Mouse (Mus musculus) MEL (cell line): ENCODE measurements around the gene Kcnj6. TPM values are rescaled to one million over a fixed set of nuclear protein-coding genes. Genes with fewer than 3 reads are reported as not detected.
A peak's percentile ranks its signal among the peaks of the same experiment; 100 is the strongest.

ENCODE experiments used
- DNase-seq: peaks from one replicate; pipeline ENCODE4 v3.0.0; 2011; ENCODE audit warnings: low read depth, low spot score
- H3K27ac ChIP-seq: 2 replicates; pipeline ENCODE4 v1.5.1; 2012; ENCODE audit warnings: low read depth, mild to moderate bottlenecking, control low read depth, low read length, moderate library complexity; ENCODE audit not compliant: control insufficient read depth
- H3K27me3 ChIP-seq, 2 experiments: fragments of 150-350 bp in 1 of 2; sonication (generic) in 1 of 2; 2 replicates each; pipeline ENCODE4 v1.6.1; 2012; ENCODE audit warnings: low read length in 2 of 2, mild to moderate bottlenecking in 2 of 2, improper control_type of control experiment in 1 of 2, moderate library complexity in 1 of 2; ENCODE audit not compliant: insufficient read depth in 2 of 2, control insufficient read depth in 1 of 2
- H3K36me3 ChIP-seq, 2 experiments: 2 replicates each; pipeline ENCODE4 v1.6.1; 2012 to 2014; ENCODE audit warnings: low read length in 2 of 2, improper control_type of control experiment in 1 of 2, inconsistent platforms in 1 of 2, mild to moderate bottlenecking in 1 of 2; ENCODE audit not compliant: insufficient read depth in 2 of 2, control insufficient read depth in 1 of 2
- H3K4me1 ChIP-seq, 2 experiments: fragments of 150-350 bp in 1 of 2; sonication (generic) in 1 of 2; 2 replicates each; pipeline ENCODE4 v1.6.1; 2012; ENCODE audit warnings: low read length in 2 of 2, improper control_type of control experiment in 1 of 2, mild to moderate bottlenecking in 1 of 2; ENCODE audit not compliant: insufficient read depth in 2 of 2, control insufficient read depth in 1 of 2
- H3K4me3 ChIP-seq, 2 experiments: fragments of 150-350 bp in 1 of 2; sonication (generic) in 1 of 2; 2 replicates each; pipeline ENCODE4 v1.5.1; 2012; ENCODE audit warnings: low read depth in 2 of 2, low read length in 2 of 2, mild to moderate bottlenecking in 2 of 2, moderate library complexity in 2 of 2, control low read depth in 1 of 2, improper control_type of control experiment in 1 of 2; ENCODE audit not compliant: control insufficient read depth in 1 of 2, insufficient read depth in 1 of 2
- H3K79me2 ChIP-seq: 2 replicates; pipeline ENCODE4 v1.6.1; 2012; ENCODE audit warnings: mild to moderate bottlenecking, low read length, moderate library complexity; ENCODE audit not compliant: control insufficient read depth, poor library complexity, insufficient read depth
- H3K9ac ChIP-seq: 2 replicates; pipeline ENCODE4 v1.6.1; 2012; ENCODE audit warnings: low read depth, mild to moderate bottlenecking, control low read depth, low read length, moderate library complexity; ENCODE audit not compliant: control insufficient read depth, poor library complexity, severe bottlenecking
- H3K9me3 ChIP-seq: fragments of 150-350 bp; sonication (generic); replicated peaks from 2 replicates; pipeline ENCODE4 v1.6.1; 2012; ENCODE audit warnings: mild to moderate bottlenecking, low read length, improper control_type of control experiment, moderate library complexity; ENCODE audit not compliant: insufficient read depth
- CTCF ChIP-seq, 3 experiments: IDR thresholded peaks in 2 of 3; conservative IDR thresholded peaks in 1 of 3; 2 replicates each; pipeline ENCODE4 v1.5.1; 2011 to 2012; ENCODE audit warnings: low read length in 3 of 3, low read depth in 2 of 3, mild to moderate bottlenecking in 2 of 3, improper control_type of control experiment in 1 of 3, inconsistent platforms in 1 of 3, mixed read lengths in 1 of 3, moderate library complexity in 1 of 3; ENCODE audit not compliant: control insufficient read depth in 1 of 3, insufficient read depth in 1 of 3, poor library complexity in 1 of 3, severe bottlenecking in 1 of 3
- E2F4 ChIP-seq: IDR thresholded peaks from 2 replicates; pipeline ENCODE4 v1.6.1; 2011; ENCODE audit warnings: low read depth, low read length, improper control_type of control experiment, borderline replicate concordance
- ELF1 ChIP-seq: IDR thresholded peaks from 2 replicates; pipeline ENCODE4 v1.6.1; 2014; ENCODE audit warnings: low read depth, mild to moderate bottlenecking, inconsistent platforms, low read length, improper control_type of control experiment, moderate library complexity
- EP300 ChIP-seq, 2 experiments: IDR thresholded peaks; 2 replicates each; pipeline ENCODE4 v1.6.1; 2011; ENCODE audit warnings: improper control_type of control experiment in 2 of 2, low read length in 2 of 2, low read depth in 1 of 2, mild to moderate bottlenecking in 1 of 2
- ETS1 ChIP-seq: IDR thresholded peaks from 2 replicates; pipeline ENCODE4 v1.6.1; 2012; ENCODE audit warnings: low read depth, mild to moderate bottlenecking, inconsistent platforms, low read length, improper control_type of control experiment, moderate library complexity
- GABPA ChIP-seq: IDR thresholded peaks from 2 replicates; pipeline ENCODE4 v1.6.1; 2012; ENCODE audit warnings: low read depth, mild to moderate bottlenecking, inconsistent platforms, low read length, improper control_type of control experiment, moderate library complexity
- GATA1 ChIP-seq: IDR thresholded peaks from 2 replicates; pipeline ENCODE4 v1.6.1; 2011; ENCODE audit warnings: low read depth, low read length, improper control_type of control experiment
- HCFC1 ChIP-seq: IDR thresholded peaks from 2 replicates; pipeline ENCODE4 v1.6.1; 2012; ENCODE audit warnings: low read depth, mild to moderate bottlenecking, inconsistent platforms, low read length, improper control_type of control experiment, moderate library complexity
- JUND ChIP-seq: IDR thresholded peaks from 2 replicates; pipeline ENCODE4 v1.6.1; 2011; ENCODE audit warnings: low read depth, mild to moderate bottlenecking, improper control_type of control experiment, low read length
- KAT2A ChIP-seq: conservative IDR thresholded peaks from 2 replicates; pipeline ENCODE4 v1.6.1; 2012; ENCODE audit warnings: low read depth, low read length, improper control_type of control experiment, inconsistent platforms
- MAX ChIP-seq: IDR thresholded peaks from 2 replicates; pipeline ENCODE4 v1.6.1; 2011; ENCODE audit warnings: low read length, improper control_type of control experiment
- MEF2A ChIP-seq: IDR thresholded peaks from 2 replicates; pipeline ENCODE4 v1.6.1; 2014; ENCODE audit warnings: low read depth, mild to moderate bottlenecking, inconsistent platforms, low read length, improper control_type of control experiment; ENCODE audit not compliant: poor library complexity, insufficient replicate concordance, severe bottlenecking; ENCODE audit errors: extremely low read depth
- MXI1 ChIP-seq: IDR thresholded peaks from 2 replicates; pipeline ENCODE4 v1.6.1; 2011; ENCODE audit warnings: mild to moderate bottlenecking, low read depth, low read length, improper control_type of control experiment
- MYB ChIP-seq: IDR thresholded peaks from 2 replicates; pipeline ENCODE4 v1.6.1; 2011; ENCODE audit warnings: mild to moderate bottlenecking, low read depth, low read length, improper control_type of control experiment
- NELFE ChIP-seq: IDR thresholded peaks from 2 replicates; pipeline ENCODE4 v1.6.1; 2011; ENCODE audit warnings: low read depth, low read length, improper control_type of control experiment
- NRF1 ChIP-seq: IDR thresholded peaks from 2 replicates; pipeline ENCODE4 v1.6.1; 2014; ENCODE audit warnings: low read depth, mild to moderate bottlenecking, inconsistent platforms, low read length, improper control_type of control experiment, moderate library complexity; ENCODE audit not compliant: poor library complexity, insufficient read depth, severe bottlenecking
- POLR2A ChIP-seq, 2 experiments: IDR thresholded peaks; 2 replicates each; pipeline ENCODE4 v1.6.1; 2011 to 2012; ENCODE audit warnings: low read length in 2 of 2, mild to moderate bottlenecking in 2 of 2, control low read depth in 1 of 2, improper control_type of control experiment in 1 of 2, low read depth in 1 of 2, moderate library complexity in 1 of 2; ENCODE audit not compliant: control insufficient read depth in 1 of 2, insufficient read depth in 1 of 2, poor library complexity in 1 of 2
- POLR2AphosphoS5 ChIP-seq: IDR thresholded peaks from 2 replicates; pipeline ENCODE4 v1.6.1; 2012; ENCODE audit warnings: low read depth, borderline replicate concordance, mild to moderate bottlenecking, inconsistent platforms, low read length, moderate library complexity, mixed read lengths
- TCF12 ChIP-seq: IDR thresholded peaks from 2 replicates; pipeline ENCODE4 v1.6.1; 2014; ENCODE audit warnings: low read depth, mild to moderate bottlenecking, inconsistent platforms, low read length, improper control_type of control experiment, moderate library complexity
- USF1 ChIP-seq: IDR thresholded peaks from 2 replicates; pipeline ENCODE4 v1.6.1; 2014; ENCODE audit warnings: low read depth, mild to moderate bottlenecking, inconsistent platforms, low read length, improper control_type of control experiment, moderate library complexity
- ZC3H11A ChIP-seq: IDR thresholded peaks from 2 replicates; pipeline ENCODE4 v1.6.1; 2012; ENCODE audit warnings: low read depth, mild to moderate bottlenecking, inconsistent platforms, low read length, improper control_type of control experiment
- ZKSCAN1 ChIP-seq: IDR thresholded peaks from 2 replicates; pipeline ENCODE4 v1.6.1; 2012; ENCODE audit warnings: low read depth, mild to moderate bottlenecking, inconsistent platforms, low read length, improper control_type of control experiment, moderate library complexity
- ZMIZ1 ChIP-seq: IDR thresholded peaks from 2 replicates; pipeline ENCODE4 v1.6.1; 2012; ENCODE audit warnings: low read depth, mild to moderate bottlenecking, inconsistent platforms, low read length, improper control_type of control experiment, moderate library complexity
- polyA plus RNA-seq, 2 experiments: library from polyadenylated mRNA; stranded (reverse) in 1 of 2; unstranded in 1 of 2; fragments of >175 nt in 1 of 2; fragments of >200 nt in 1 of 2; gene quantifications; 2 replicates each; pipeline versions ENCODE4 v1.2.1 to v1.2.4; 2012; ENCODE audit warnings: low replicate concordance in 2 of 2, low read depth in 1 of 2; ENCODE audit not compliant: insufficient read length in 2 of 2, insufficient read depth in 1 of 2, missing spikeins in 1 of 2
- total RNA-seq: library from RNA; depleted of rRNA; stranded (reverse); fragments of 300-350 nt; gene quantifications from 2 replicates; pipeline ENCODE4 v1.2.3, GENCODE M21; 2012

Kcnj6 gene
- total and polyA plus RNA-seq, 3 experiments = not detected

GRCm38 (mm10) chr16:94956410-94956809 lies 41.1 kb downstream of the Kcnj6 start:
- Histone ChIP-seq H3K36me3 (peaks cover 0 to 7% of the 10 kb centered on the region in 2 experiments; a peak in 2 of 4 replicates), H3K9me3 (no peaks in the 10 kb centered on the region), H3K27me3 (no peaks in the 10 kb centered on the region), H3K79me2 (no peaks in the 10 kb centered on the region), H3K4me3 (peak overlapping the region; percentile 26 to 27; a peak in 3 of 4 replicates)
- peak; percentile 90 for DNase-seq
- peak; percentile 45 for TF ChIP-seq MAX
- TF ChIP-seq ETS1 = peak; percentile 75
- TF ChIP-seq EP300 (IDR thresholded peaks at IDR 0.05; ENCODE audit: low read depth in 1 of 2, low read length in 2 of 2) = peak; percentile 49 to 62; a peak in 3 of 4 replicates
- peak; percentile 94 for TF ChIP-seq GABPA
- peak; percentile 28; the same call in 1 of the 2 replicates for TF ChIP-seq TCF12
- TF ChIP-seq KAT2A = no peak
- TF ChIP-seq GATA1 = peak; percentile 53; the same call in 1 of the 2 replicates
- TF ChIP-seq ELF1 = no peak
- TF ChIP-seq, all 39 proteins: peak for 6
- Histone ChIP-seq H3K4me1 (peaks cover 7% of the 10 kb centered on the region in 2 experiments; a peak in 1 of 4 replicates), H3K27ac (peak overlapping the region; percentile 70), H3K9ac (no peak overlapping the region; the same call in 1 of the 2 replicates)

- peaks cover 0 to 7% of the 10 kb centered on the region in 2 experiments; a peak in 2 of 4 replicates for H3K36me3 ChIP-seq
- no peaks in the 10 kb centered on the region for H3K9me3 ChIP-seq
- no peak overlapping the region for H3K9ac ChIP-seq
- no peak for DNase-seq
- H3K27me3 ChIP-seq = no peaks in the 10 kb centered on the region
- no peaks in the 10 kb centered on the region for H3K79me2 ChIP-seq
- no peak overlapping the region for H3K27ac ChIP-seq
- H3K4me1 ChIP-seq = peaks cover 7% of the 10 kb centered on the region in 2 experiments; a peak in 1 of 4 replicates
- no peak for TF ChIP-seq MXI1
- peak in 1 of 3 experiments; percentile 1; a peak in 1 of 6 replicates for TF ChIP-seq CTCF (IDR thresholded peaks at IDR 0.05 in 2 of 3, conservative IDR thresholded peaks at IDR 0.05 in 1 of 3; ENCODE audit: control insufficient read depth in 1 of 3, insufficient read depth in 1 of 3, low read depth in 2 of 3, low read length in 3 of 3, poor library complexity in 1 of 3, severe bottlenecking in 1 of 3)
- H3K4me3 ChIP-seq = no peak overlapping the region
Observed at GRCm38 (mm10) chr16:94953294-94953693, 44.2 kb downstream of the Kcnj6 start.

- DNase-seq = no peak
- TF ChIP-seq MEF2A (no peak), MYB (no peak), POLR2AphosphoS5 (no peak), POLR2A (IDR thresholded peaks at IDR 0.05; ENCODE audit: control insufficient read depth in 1 of 2, insufficient read depth in 1 of 2, low read depth in 1 of 2, low read length in 2 of 2, poor library complexity in 1 of 2) (no peak), MAX (no peak), ZMIZ1 (no peak), KAT2A (no peak), HCFC1 (no peak), NRF1 (no peak), ZC3H11A (no peak), ZKSCAN1 (no peak), JUND (no peak), USF1 (no peak), NELFE (no peak), E2F4 (no peak), GATA1 (no peak)
- H3K36me3 ChIP-seq = no peaks in the 10 kb centered on the region
- H3K9ac ChIP-seq = no peak overlapping the region
- H3K27me3 ChIP-seq = no peaks in the 10 kb centered on the region
- H3K4me3 ChIP-seq = no peak overlapping the region
- no peaks in the 10 kb centered on the region for H3K4me1 ChIP-seq
- no peak overlapping the region for H3K27ac ChIP-seq
- H3K79me2 ChIP-seq = no peaks in the 10 kb centered on the region
- H3K9me3 ChIP-seq = no peaks in the 10 kb centered on the region
Observed at GRCm38 (mm10) chr16:94949172-94949571, 48.3 kb downstream of the Kcnj6 start.
